Mouse (Mus musculus) embryo, embryonic 11 days (tissue): ENCODE results near the gene Mgat5.
A peak's percentile ranks its signal among the peaks of the same experiment; 100 is the strongest.

Source experiments
- DNase-seq: peaks from one replicate; pipeline ENCODE4 v3.0.0-alpha.2; 2015

Gene Mgat5

GRCm38 (mm10) chr1:127511362-127511761, 306.5 kb downstream of the Mgat5 start:
- no peak for DNase-seq

DNA sequence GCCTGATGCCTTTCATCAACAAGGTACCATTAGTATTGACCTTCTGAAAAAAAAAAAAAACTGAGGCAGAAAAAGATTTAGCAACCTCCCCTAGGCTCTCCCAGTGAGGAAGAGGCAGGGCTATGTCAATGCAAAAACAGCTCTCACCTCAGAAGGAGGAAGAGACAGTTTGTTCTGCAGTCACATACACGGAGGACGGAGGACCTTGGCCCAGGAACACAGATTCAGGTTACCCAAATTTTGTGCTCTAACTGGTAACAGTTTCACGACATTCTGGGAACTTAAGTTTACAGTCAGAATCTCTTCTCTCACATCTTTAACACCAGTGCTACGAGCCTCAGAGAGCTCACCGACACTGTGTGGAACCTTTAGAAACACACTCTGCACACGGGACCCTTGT, 307.9 kb downstream of the Mgat5 start:
- DNase-seq, result no peak

DNA sequence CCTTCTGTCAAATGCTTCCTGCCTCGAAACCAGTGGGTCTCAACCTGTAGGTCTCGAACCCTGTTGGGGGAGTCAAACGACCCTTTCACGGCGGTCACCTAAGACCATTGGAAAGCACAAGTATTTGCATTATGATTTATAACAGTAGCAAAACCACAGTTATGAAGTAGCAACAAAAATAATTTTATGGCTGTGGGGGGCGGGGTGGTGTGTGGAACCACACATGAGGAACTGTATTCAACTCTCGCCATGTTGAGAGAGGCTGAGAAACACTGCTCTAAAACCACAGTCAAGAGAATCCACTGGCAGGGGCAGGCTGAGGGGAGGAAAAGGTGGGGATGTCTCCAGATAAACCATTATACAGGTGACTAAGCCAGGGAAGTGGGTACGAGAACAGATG, 308.3 kb downstream of the Mgat5 start:
- no peak for DNase-seq

DNA sequence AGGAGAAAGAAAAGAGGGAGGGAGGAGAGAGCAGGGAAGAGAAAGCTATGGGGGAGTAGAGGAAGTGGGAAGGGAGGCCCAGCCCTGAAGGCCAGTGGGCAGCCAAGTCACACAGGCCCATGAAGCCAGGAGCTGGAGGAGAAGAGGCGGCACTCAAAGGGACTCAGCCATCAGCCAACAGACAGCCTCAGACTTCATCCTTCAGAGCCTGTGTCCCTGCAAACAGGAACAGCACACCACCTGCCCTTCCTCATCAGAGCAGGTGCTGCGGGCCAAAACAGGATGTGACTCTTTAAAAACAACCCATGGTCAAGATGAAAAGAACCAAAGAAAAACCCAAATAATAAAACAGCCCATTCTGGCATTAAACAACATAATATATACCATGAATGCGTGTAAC, 308.8 kb downstream of the Mgat5 start:
- no peak for DNase-seq

DNA sequence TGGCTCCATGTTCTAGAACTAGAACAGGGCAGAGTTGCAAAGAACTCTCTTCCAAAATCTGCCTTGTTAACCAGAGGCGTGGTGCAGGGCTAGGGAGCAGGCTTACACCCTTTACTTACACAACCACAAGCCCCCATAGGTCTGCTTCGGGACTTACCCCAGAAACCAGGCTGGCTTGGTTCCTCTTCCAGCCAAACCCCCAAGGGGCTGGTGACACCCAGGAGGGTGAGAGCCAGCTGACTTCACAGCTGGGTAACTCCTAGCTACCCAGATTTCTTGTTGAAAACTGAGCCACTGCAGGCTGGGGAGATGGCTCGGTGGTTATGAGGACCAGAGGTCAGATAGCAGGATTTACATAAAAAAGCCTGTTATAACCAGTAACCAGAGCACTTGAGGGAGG, 309.7 kb downstream of the Mgat5 start:
- no peak for DNase-seq

DNA sequence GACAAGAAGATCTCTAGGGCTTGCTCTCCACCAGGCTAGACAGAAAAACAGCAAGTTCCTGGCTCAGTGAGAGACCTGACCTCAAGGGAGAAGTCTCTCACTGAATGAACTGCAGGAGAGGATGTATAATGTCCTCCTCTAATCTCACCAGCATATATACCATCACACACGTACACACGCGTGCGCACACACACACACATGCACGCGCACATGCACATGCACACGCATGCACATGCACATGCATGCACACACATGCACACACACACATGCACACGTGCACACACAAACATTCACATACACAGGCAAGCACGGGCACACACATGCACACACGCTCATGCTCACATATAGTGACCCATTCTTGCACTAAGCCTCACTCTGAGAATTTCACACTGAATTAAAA, 310.1 kb downstream of the Mgat5 start:
- DNase-seq, result no peak

- DNase-seq, result no peak
These were observed 318.5 kb downstream of the Mgat5 start for GRCm38 (mm10) chr1:127523364-127523763.

DNA sequence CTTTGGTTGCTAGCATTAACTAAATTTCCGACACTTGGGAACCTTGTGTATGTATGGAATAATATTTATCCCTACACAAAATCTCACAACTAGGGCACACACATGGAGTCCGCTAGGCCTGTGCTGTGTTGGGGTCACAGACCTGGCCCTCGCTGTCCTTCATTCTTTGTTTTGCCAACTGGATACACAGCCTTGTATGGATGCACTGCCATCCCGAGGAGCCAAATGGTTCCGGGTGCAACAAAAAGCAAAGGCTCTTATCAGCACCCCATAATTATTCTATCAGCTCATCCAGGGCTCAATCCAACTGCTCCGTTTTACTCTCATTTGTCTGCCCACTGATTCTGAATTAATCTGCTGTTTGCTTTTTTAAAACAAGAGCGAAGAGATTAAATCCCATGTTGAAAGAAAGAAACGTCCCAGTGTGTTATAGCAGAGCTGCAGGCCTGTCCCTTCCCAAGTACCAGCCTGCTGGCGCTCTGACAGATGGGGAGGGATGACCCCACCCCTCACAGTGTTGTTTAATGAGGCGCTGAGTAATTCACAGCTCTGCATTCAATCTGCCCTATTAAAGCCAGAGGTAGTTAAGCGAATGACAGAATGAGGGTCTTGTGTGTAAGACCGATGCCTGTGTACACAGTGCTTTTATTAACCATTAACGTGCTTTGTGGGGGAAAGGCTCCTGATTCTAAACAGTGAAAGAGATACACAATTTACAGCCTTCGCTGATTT, 326.2 kb downstream of the Mgat5 start:
- DNase-seq, result peak; percentile 72

GRCm38 (mm10) chr1:127531723-127532122, 326.9 kb downstream of the Mgat5 start:
- DNase-seq, result no peak

- peak; percentile 31 for DNase-seq
These were observed 331.6 kb downstream of the Mgat5 start for GRCm38 (mm10) chr1:127536448-127536847.

GRCm38 (mm10) chr1:127537204-127538038, 332.6 kb downstream of the Mgat5 start:
- peak; percentile 80 for DNase-seq
